Mouse (Mus musculus) monocyte, adult 5-6 weeks (primary cell): ENCODE data around the gene Eif4a3. TPM values are rescaled to one million over a fixed set of nuclear protein-coding genes. Genes with fewer than 3 reads are reported as not detected.

ENCODE experiments used
- ATAC-seq: fragments of 153-309, 156-312 bp; replicated peaks from 2 replicates; pipeline ENCODE4 v1.8.0; 2017; ENCODE audit warnings: mild to moderate bottlenecking; ENCODE audit not compliant: low TSS enrichment, insufficient number of reproducible peaks, severe bottlenecking, poor library complexity, low FRiP score
- total RNA-seq: library from RNA; stranded (forward); fragments of 200-1000, 200-491, 200-594 nt; gene quantifications from 3 replicates; pipeline ENCODE4 v1.2.3, GENCODE M21; 2017

Eif4a3 gene
- 130 to 164 TPM (median 159 TPM) in 3 replicates for total RNA-seq

DNA sequence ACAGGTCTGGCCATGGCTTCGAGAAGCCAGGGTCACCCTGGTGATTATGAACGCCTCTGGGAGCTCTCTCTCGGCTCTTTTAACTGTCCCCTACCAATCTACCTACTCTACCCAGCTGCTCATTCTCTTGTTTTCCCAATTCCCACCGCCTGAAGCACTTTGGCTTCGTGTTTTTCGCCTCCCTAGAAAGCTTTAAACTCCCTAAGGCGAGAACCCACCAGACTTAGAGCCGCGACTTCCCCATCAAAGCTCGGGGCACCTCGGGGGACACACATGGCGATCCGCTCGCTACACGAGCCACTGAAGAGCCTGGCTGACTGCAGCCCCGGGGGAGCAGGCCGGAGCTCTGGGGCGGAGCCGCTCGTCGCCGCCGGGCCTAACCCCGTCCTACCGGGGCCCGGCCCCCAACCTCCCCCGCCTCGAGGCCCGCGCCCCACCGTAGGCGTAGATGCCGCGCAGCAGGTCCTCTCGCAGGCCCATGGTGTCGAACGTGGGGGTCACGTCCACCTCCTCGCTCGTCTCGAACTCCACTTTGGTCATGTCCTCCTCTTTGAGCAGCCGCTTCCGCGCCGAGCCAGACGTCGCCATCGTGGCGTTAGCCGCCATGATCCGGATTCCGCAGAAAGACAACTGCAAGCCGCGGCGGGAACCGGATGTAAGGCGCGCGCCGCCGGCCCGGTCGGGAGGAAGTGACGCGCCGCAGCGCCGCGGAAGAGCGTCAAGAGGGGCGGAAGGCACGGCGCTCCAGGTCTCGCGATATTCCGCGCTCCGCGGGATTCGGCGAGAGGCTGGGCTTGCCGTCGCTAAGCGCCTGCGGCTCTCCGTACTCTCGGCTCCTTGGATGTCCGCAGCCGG is at the start of gene Eif4a3:
Gene Eif4a3 (minus strand): TSS at position 699 of the 855 bp plus-strand sequence.
- ATAC-seq: peak; percentile 82

DNA sequence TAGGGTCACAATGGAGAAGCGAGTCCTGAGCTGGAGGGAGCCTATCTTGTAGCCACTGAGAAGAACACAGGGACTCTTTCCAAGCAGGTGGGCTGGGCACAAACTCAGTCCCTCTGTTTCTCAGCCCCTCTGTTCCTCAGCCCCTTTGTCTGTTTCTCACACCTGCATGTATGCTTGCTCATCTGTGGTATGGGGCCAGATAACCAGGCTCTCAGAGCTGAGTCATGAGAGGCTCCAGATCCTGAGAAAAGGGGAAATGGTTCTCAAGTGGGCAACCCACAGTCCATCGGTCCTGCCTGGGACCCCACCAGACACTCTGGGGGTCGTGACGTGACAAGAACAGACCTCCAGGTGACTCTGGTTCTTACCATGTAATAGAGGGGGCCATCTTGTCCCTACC is 47.2 kb upstream of the Eif4a3 start:
- ATAC-seq: no peak

DNA sequence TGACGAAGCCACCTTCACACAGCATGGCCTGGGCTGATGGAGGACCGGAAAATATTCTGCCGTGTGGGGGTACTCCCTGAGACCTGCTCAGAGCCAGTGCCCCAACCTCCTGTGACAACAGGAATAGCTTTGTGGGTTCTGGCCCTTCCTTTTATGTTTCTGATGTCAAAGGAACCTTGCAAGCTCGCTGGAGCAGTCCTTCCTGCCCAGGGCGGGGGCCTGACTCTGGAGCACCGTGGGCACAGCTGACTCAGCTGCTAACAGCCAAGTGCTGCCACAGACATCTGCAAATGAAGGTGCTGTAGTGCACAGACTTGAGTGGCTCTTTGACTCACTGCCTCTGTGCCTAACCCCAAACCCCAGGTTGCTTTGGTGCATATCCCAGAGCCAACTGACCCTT is 45.0 kb upstream of the Eif4a3 start:
- ATAC-seq: no peak

DNA sequence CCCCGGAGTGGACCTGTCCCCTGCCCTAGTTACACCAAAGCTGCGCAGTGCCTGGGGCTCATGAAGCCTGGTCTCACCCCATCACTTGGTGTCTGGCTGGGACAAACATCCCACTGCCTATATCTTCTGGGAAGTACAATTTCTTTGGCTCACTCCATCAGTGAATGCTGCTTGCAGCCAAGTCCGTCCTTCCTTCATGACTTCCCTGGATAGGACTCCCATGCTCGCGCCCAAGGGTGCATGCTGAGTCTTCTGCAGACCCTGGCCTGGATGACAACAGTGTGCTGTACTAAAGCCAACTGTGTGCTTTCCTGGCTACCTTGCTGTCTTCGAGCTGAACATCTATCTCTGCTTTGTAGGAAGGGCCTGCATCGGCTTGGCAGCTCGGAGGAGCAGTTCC is 44.3 kb upstream of the Eif4a3 start:
- ATAC-seq: no peak

DNA sequence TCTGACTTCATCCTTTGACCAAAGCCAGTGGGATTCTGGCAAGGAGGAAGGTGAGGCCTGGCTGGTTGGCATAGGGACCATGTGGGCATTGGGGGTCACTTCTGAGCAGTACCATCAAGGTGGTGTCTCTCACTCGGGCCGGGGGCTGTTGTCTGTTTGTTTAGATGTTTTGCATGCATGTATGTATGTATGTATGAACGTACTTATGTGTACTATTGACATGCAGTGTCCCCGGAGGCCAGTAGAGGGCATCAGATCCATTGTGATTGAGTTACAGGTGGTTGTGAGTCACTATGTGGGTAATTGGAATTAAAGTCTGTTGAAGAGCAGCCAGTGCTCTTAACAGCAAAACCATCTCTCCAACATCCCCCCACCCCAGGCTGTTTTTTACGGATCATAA is 39.7 kb upstream of the Eif4a3 start:
- ATAC-seq: peak; percentile 85

DNA sequence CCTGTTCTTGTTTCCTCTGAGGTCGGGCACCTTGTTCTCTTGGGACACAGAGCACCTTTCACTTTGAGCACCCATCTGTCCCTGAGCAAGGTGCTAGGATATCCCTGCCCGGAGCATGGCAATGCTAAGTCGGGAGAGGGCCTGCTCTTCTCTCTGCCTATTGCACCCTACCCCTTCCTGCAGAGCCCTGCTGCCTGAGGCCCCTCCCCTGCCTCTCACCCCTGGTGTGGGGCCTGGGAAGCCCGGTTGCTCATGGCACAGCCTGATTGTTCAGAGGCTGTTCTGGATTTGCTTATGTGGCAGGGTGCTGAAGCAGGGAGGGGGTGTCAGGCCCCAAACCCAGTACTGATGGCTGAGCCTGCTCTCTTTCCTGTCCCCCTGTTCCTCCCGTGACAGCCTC is 39.3 kb upstream of the Eif4a3 start:
- no peak for ATAC-seq

DNA sequence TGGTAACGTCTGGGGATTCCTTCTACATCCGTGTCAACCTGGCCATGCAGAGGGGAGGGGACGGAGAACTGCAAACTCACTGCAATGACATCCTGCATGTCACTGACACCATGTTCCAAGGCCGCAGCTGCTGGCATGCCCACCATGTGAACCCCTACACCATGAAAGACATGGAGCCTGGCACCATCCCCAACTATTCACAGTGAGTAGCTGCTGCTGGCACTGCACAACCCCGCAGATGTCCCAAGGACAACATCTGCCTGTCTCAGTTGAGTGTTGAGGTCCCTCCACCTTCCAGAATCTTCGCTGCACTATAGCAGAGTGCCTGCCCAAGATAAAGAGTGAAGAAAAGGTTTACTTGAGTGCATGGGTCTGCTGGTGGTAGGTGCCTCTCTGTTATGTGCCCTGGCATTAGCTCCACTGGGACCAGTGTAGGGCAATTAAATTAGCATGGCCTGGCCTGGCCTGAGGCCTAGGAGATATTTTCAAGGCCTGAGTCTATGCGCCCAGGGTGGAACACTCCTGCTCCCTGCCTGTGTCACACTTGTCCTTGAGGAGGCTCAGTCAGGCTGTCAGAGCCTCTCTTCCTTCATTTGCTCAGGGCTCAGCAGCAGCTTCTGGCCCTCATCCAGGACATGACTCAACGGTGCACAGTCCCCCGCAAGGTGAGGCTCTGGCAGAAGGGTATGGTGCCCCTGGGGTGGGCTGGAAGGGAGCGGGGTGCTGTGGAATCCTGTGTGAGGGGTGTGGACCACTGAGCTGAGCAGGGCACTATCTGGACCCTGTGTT is 38.6 kb upstream of the Eif4a3 start:
- no peak for ATAC-seq

DNA sequence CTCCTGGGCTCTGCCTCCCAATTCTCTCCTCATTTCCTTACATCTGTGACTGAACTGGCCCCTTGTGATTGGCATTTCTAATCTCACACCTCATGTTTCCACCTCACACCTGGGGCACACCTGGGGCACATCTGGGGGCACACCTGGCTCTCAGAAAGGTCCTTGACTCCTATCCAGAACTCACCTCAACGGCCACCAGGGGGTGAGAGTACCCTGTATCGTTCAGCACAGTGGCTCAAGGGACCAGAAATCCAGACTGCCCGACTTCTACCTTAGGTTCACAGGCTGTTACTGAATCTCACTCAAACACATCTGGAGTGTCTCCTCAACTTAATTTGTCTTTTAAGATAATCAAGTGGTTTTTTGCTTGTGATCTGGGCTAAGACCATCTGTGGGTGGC is 32.1 kb upstream of the Eif4a3 start:
- no peak for ATAC-seq

DNA sequence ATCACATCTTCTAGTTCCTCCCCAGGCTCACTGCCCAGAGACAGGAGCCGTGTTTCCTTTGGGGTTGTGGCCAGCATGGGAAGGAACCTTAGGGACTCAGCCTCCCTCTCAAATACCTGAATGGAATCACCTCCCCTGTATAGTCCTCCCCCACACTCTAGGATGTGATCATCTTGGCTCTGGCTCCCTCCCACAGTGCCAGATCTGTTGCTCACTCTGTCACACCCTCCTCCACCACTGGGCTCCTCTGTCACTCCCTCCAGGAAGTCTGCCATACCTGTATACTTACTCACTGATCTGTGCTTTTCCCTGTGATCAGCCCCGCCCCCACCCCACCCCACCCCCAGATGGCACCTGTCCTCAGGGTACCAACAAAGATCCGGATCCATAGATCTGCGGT is 30.7 kb upstream of the Eif4a3 start:
- ATAC-seq: no peak

DNA sequence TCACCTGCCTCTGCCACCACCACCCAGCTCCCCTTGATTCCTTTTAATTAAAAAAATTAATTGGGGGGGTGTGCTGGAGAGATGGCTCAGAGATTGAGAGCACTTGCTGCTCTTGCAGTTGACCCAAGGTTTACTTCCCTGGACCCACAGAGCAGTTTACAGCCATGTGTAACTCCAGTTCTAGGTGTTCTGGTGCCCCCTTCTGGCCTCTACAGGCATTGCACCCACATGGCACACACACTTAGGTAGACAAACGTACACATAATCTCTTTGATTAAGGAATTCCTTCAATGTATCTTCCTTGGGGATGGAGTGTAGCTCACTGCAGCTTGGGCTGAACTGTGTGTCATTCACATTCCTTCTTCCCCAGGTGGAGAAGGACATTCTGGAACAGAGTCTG is 25.2 kb upstream of the Eif4a3 start:
- no peak for ATAC-seq

DNA sequence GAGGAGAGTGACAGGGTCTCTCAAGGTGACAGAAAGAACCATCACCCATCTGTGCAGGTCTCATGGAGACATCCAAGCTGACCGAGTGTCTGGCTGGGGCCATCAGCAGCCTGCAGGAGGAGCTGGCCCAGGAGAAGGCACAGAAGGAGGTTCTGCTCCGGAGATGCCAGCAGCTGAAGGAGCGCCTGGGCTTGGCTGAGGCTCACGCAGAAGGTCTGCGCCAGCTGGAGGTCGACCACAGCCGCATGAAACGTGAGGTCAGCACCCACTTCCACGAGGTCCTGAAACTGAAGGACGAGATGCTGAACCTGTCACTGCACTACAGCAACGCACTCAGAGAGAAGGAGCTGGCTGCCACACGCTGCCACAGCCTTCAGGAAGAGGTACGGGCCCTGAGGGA is 22.6 kb upstream of the Eif4a3 start:
- ATAC-seq: no peak

DNA sequence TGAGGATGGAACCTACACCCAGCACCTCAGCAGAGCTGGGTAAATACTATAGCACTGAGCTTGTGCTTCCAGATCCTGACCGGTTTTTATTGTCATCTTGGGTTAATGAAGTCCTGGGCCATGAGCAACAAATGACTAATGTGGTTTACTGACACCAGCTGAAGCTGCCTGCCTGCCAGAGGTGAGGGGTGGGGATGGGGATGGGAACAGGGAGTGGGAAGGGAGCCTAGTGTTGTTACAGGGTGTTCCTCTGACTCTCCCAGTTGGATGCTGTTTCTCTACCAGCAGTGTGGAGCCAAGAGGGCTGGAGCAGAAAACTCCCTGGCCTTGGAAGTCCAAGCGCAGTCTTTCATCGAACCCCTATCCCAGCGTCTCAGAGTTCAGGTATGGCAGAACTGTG is 16.8 kb upstream of the Eif4a3 start:
- no peak for ATAC-seq

DNA sequence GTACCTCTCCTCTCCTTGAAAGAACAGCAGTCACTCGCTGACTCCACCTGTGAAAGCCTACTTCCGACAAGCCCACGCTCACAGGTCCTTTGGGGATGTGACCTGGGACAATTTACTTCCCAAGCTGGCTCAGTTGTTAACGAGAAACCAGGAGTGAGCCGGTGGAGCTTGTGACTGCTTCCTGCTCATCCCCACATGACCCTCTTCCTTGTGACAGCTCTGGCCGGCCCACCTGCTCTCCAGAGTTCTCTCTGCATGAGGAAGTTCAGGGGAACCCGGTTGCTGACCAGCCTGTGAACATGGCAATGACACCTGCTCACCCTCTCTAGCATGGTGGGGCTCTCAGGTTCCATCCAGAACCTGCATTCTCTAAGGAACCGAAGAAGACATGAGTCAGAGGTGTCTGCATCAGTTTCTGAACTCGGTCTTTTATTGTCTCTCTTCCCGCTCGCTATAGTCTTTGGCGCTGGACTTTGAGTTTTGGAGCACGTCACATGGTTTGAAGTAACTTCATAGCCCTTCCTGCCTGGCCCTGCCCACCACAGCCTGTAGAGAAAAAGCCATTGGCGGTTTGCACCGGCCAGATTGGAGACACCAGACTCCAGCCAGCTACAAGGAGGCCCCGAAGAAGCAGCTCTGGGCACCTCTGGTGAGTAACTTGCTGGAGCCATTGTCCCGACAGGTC is 14.5 kb upstream of the Eif4a3 start:
- no peak for ATAC-seq

DNA sequence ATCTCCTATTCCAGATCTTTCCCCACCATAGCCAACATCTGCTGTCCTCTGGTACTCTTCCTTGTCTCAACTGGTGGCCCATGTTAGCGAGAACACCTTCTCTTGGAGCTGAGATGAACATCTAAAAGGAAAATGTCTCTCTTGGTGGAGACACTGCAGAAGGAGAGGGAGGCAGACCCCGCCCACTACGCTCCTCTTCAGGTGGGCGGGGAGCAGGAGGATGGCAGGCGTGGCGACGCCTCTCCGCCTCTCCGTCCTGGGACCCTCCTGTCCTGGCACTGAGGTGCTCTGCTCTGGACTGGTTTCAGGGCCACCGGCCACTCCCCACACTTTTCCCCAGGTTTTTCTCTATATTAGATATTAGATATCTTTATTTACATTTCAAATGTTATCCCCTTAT is 10.7 kb upstream of the Eif4a3 start:
- ATAC-seq: no peak

DNA sequence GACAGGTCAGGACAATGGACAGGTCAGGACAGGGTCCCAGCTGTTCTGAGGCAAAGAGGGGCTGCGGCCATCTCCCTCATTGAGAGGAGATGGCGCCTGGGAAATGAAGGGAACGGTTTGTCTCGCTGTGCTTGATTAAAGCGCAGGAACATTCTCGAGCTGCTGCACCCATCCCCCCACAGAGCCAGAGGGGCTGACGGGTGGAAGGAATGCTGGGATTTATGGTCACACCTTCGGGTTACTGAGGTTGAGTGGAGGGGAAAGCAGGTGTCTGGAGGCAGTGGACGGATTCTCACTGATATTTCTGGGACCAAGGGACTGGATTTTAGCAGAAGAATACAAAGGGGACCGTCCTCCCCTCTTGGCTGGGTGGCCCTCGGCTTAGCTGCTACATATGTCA is 8.0 kb upstream of the Eif4a3 start:
- ATAC-seq: no peak

DNA sequence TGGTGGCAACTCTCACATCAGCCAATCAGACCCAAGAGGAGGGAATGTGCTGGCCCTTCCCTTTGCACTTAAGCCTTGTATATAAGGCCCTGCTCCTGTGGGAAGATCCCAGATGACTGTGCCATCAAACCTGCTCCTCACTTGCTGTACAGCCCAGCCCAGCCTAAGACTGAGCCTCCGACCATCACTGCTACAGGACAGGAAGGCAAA is 7.7 kb upstream of the Eif4a3 start, which contains the start of gene Card14:
Gene Card14 (plus strand): TSS at position 111 of the 210 bp plus-strand sequence.
- ATAC-seq: no peak

DNA sequence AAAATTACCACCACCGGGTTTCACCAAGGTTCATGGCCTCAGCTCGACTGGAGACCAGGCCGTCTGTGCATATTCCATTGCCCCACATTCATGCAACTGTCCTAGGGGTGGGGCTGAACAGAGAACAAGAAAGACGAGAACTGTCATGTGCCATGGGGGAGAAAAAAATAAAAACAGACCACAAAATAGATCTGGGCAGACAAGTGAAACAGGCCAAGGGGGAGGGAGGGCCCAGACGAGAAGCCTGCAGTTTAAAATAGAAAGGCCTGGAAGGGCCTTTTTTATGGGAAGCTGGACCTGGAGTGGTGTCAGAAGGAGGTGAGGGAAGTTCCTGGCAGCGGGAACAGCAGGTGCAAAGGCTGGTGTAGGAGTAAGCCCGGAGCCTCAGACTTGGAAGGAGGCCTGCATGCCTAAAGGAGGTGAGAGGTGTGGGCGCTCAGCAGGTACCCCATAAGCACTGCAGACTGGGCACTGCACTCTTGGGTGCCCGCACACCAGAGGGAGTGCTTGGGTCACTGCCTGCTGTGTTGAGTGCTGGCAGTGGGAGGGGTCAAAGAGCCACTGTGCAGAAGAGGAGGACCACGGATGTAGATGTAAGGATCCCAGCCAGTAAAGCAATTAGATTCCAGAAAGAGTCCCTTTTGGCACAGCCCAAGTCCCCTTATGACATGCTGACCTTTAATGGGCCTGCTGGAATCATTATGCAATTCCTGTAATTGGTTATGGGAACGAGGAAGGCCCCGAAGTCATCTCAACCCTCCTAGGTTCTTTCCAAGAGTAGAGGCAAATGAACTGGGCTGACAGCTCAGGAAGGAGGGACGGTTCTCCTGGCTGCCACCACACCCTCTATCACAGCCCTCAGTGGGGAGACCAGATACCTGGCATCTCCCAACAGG is 7.1 kb upstream of the Eif4a3 start:
- no peak for ATAC-seq

DNA sequence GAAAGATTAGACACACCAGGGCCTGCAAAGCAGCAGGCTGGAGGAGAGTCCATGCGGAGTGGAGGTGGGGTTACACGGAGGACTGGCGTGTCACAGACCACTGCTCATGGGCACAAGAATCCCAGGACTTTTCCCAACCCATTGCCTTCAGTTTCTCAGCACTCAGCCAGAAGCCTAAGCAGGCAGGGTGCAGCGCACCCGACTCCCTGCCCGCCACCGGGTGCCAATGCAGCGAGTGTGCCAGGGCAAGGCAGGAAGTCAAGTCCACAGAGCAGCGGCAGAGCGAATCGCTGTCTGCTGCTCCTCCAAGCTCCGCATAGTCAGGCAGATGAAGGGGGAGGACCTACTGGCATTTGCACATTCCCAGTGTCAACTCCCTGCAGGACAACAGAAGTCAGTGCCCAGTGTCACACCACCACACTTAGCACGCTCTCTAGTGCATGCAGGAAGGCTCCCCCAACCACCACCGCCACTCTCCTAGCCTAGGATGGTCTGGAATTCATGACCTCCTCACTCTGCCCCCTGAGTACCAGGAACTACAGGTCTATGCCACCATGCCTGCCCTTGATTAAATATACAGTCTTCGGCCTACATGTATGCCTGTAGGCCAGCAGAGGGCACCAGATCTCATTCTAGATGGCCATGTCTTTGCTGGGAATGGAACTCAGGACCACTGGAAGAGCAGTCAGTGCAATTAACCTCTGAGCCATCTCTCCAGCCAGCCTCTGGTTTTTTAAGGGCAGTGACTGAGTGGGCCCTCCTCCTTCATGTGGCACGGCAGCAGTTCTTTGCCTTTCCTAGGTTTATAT is 5.2 kb upstream of the Eif4a3 start:
- 0 out of 2 replicates have a peak, but pooled peaks have one; percentile 46 for ATAC-seq
